Mouse (Mus musculus): ENCODE data around the gene Nudt9.

- TF ChIP-seq CTCF (IDR thresholded peaks at IDR 0.05; ENCODE audit: low read depth, low read length) (peak; percentile 88), POLR2A (IDR thresholded peaks at IDR 0.05; ENCODE audit: borderline replicate concordance, low read depth, low read length) (no peak)
Observed at GRCm38 (mm10) chr5:104074388-104074787, 28.3 kb downstream of the Nudt9 start.
